Mouse (Mus musculus) forebrain, embryonic 13.5 days (tissue): ENCODE results near the gene Fam151a. TPM values are rescaled to one million over a fixed set of nuclear protein-coding genes. Genes with fewer than 3 reads are reported as not detected.

Experiments
- ATAC-seq: fragments of 200-750 bp; cut with Nextera tagmentation; 2 replicates; pipeline ENCODE4 v1.8.0; 2017
- H3K27ac ChIP-seq: fragments of 300-500 bp; sonication (generic); 2 replicates; pipeline ENCODE4 v1.5.1; 2015; ENCODE audit warnings: inconsistent platforms, mild to moderate bottlenecking, moderate library complexity
- H3K27me3 ChIP-seq: fragments of 300-500 bp; sonication (generic); 2 replicates; pipeline ENCODE4 v1.6.1; 2015; ENCODE audit warnings: mild to moderate bottlenecking, inconsistent platforms
- H3K36me3 ChIP-seq: fragments of 300-500 bp; sonication (generic); 2 replicates; pipeline ENCODE4 v1.6.1; 2015; ENCODE audit warnings: mild to moderate bottlenecking, inconsistent platforms; ENCODE audit not compliant: poor library complexity, severe bottlenecking
- H3K4me1 ChIP-seq: fragments of 300-500 bp; sonication (generic); 2 replicates; pipeline ENCODE4 v1.6.1; 2015; ENCODE audit warnings: inconsistent platforms
- H3K4me2 ChIP-seq: fragments of 300-500 bp; sonication (generic); 2 replicates; pipeline ENCODE4 v1.6.1; 2015; ENCODE audit warnings: inconsistent platforms, mild to moderate bottlenecking, moderate library complexity
- H3K4me3 ChIP-seq: fragments of 300-500 bp; sonication (generic); 2 replicates; pipeline ENCODE4 v1.5.1; 2015; ENCODE audit warnings: mild to moderate bottlenecking, inconsistent platforms
- H3K9ac ChIP-seq: fragments of 300-500 bp; sonication (generic); 2 replicates; pipeline ENCODE4 v1.6.1; 2015; ENCODE audit warnings: mild to moderate bottlenecking, inconsistent platforms
- H3K9me3 ChIP-seq: fragments of 300-500 bp; sonication (generic); replicated peaks from 2 replicates; pipeline ENCODE4 v1.6.1; 2016; ENCODE audit warnings: inconsistent platforms
- WGBS: fragments of 180-500 bp; shearing (Covaris S2); methylation state at CpG from one replicate; pipeline ENCODE4 v1.1.7; 2015; 5-methylcytosine and 5-hydroxymethylcytosine counted together
- polyA plus RNA-seq: library from polyadenylated mRNA; unstranded; fragments of >200 nt; fragmentation: Nextera tagmentation; extraction: Ambion mirVana; gene quantifications from 2 replicates; pipeline ENCODE4 v1.2.1, GENCODE M21; 2015

Gene Fam151a
- not detected in 2 replicates for polyA plus RNA-seq

DNA sequence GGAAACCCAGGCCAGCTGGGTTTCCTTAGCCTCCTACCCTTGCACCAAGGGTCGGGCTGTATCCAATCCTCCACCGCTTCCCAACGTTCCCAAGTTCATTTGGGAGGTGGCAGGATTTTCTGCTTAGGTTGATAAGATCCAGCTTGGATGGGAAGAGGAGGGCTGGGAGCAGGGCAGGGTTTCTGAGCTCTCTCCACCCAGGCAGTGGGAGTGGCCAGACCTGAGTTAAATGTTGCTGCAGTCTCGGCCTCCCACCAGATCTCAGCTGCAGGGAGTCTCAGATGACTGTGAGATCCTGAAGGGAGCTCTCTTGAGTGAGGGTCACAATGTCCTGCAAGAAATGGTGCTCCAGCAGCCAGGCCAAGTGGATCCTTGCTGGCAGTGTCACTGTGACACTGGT, at the start of gene Fam151a:
Fam151a (plus strand) TSS at position 254 of the 400 bp plus-strand sequence.
- 61% methylated on average over 4 of the region's 4 CpGs for WGBS
- no peaks in the 10 kb centered on the region for H3K36me3 ChIP-seq

DNA sequence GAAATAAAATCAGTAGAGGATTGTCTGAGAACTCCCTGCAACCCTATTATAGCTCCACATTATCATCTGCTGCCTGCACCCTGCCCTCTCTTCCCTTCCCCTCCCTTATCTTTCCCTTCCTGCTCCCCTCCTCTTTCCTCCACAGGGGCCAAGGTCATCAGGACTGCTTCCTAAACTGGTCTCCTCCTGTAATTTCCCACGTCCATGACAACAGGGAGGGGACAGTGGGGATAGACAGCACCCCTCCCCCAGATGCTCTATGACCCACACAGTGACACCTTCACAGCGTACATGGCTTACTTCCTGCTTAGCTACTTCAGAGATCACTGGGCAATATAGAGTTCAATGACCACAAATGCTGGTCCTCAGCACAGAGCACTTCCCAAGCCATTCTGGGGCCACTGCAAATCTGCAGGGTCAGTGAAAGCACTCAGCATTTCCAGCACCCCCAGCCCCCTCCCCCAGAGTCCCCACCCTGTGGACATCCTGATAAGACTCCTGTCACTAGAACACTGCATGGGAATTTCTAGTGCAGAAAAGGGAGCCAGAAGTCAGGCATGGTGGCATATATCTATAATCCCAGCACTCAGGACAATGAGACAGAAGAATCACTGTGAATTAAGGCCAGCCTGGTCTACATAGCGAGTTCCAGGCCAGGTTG, 44.9 kb upstream of the Fam151a start:
- ATAC-seq, result no peak
- no peaks in the 10 kb centered on the region for H3K4me1 ChIP-seq
- H3K9ac ChIP-seq, result no peak overlapping the region
- no peaks in the 10 kb centered on the region for H3K36me3 ChIP-seq
- peaks cover 3% of the 10 kb centered on the region for H3K27me3 ChIP-seq
- no peaks in the 10 kb centered on the region for H3K9me3 ChIP-seq
- H3K27ac ChIP-seq, result no peak overlapping the region
- H3K4me3 ChIP-seq, result no peak overlapping the region
- 55% methylated on average over 3 of the region's 3 CpGs for WGBS
- no peak overlapping the region for H3K4me2 ChIP-seq

More for the DNA sequence above, at the start of gene Fam151a:
- H3K4me2 ChIP-seq, result no peak within 1 kb of the TSS
- H3K9ac ChIP-seq, result no peak within 1 kb of the TSS
- ATAC-seq, result no peak
- no peak within 1 kb of the TSS for H3K27ac ChIP-seq
- H3K9me3 ChIP-seq, result no peaks in the 10 kb centered on the region
- H3K4me1 ChIP-seq, result no peaks in the 10 kb centered on the region
- no peaks in the 10 kb centered on the region for H3K27me3 ChIP-seq
- no peak within 1 kb of the TSS for H3K4me3 ChIP-seq

GRCm38 (mm10) chr4:106693841-106694430, 39.8 kb upstream of the Fam151a start:
- H3K4me3 ChIP-seq, result no peak overlapping the region
- no peaks in the 10 kb centered on the region for H3K9me3 ChIP-seq
- no peak overlapping the region for H3K9ac ChIP-seq
- no peak overlapping the region for H3K4me2 ChIP-seq
- no peak overlapping the region for H3K27ac ChIP-seq
- ATAC-seq, result no peak
- 82% methylated on average over 15 of the region's 15 CpGs for WGBS
- H3K36me3 ChIP-seq, result no peaks in the 10 kb centered on the region
- no peaks in the 10 kb centered on the region for H3K4me1 ChIP-seq
- no peaks in the 10 kb centered on the region; the same call in 1 of the 2 replicates for H3K27me3 ChIP-seq

- Histone ChIP-seq H3K4me2 (no peak overlapping the region), H3K36me3 (no peaks in the 10 kb centered on the region), H3K27me3 (no peaks in the 10 kb centered on the region), H3K4me3 (no peak overlapping the region), H3K9ac (no peak overlapping the region), H3K9me3 (no peaks in the 10 kb centered on the region), H3K4me1 (peaks cover 31% of the 10 kb centered on the region), H3K27ac (no peak overlapping the region; the same call in 1 of the 2 replicates)
- WGBS, result 25% methylated on average over 9 of the region's 9 CpGs
- ATAC-seq, result peak; percentile 20; the same call in 1 of the 2 replicates
Measured at GRCm38 (mm10) chr4:106699989-106700388, 33.7 kb upstream of the Fam151a start.

DNA sequence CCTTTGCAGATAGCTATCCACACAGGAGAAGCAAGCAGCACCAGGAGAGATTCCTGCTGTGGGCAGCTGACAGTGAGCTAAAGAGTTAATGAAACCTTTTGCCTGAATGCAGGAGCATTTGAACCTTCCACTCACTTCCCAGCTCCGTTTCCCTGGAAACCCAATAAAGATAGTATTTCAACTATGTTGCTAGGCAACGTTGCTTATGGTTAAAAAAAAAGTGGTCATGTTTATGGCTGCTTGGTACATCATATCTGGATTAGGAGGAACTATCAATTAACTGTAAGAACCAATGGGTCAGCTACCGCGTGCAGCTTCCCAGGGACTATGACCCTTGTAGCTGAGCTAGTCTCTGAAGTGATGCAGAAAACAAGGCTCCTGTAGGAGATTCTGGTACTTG, 32.9 kb upstream of the Fam151a start:
- Histone ChIP-seq H3K27me3 (no peaks in the 10 kb centered on the region), H3K36me3 (no peaks in the 10 kb centered on the region), H3K9ac (no peak overlapping the region), H3K27ac (peak overlapping the region; percentile 69), H3K4me2 (no peak overlapping the region), H3K9me3 (no peaks in the 10 kb centered on the region), H3K4me3 (no peak overlapping the region), H3K4me1 (peaks cover 39% of the 10 kb centered on the region)
- WGBS, result 55% methylated on average over 4 of the region's 4 CpGs
- ATAC-seq, result peak; percentile 31; the same call in 1 of the 2 replicates

DNA sequence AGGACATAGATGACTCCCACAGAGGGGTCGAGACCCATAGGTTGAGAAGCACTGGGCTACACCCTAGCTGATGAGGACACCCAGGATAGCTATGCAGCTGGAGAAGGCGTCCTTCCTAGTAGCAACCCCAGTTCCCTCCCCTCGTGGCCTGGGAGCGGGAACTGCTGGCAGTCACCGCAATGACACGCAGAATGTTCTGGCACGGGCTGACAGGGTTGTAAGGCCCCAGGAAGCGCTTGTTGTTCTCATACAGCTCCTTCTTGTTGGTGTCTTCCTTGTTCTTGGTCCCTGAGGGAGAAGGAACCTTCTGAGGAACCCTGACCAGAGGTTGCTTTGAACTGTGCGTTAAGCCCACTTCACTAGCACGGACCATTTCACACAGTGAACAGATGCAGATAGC, 29.7 kb upstream of the Fam151a start:
- Histone ChIP-seq H3K4me1 (peaks cover 39% of the 10 kb centered on the region), H3K4me2 (no peak overlapping the region), H3K4me3 (no peak overlapping the region), H3K27me3 (no peaks in the 10 kb centered on the region; the same call in 1 of the 2 replicates), H3K9me3 (no peaks in the 10 kb centered on the region), H3K27ac (peak overlapping the region; percentile 58; the same call in 1 of the 2 replicates), H3K9ac (no peak overlapping the region), H3K36me3 (no peaks in the 10 kb centered on the region)
- no peak for ATAC-seq
- 82% methylated on average over 10 of the region's 10 CpGs for WGBS

DNA sequence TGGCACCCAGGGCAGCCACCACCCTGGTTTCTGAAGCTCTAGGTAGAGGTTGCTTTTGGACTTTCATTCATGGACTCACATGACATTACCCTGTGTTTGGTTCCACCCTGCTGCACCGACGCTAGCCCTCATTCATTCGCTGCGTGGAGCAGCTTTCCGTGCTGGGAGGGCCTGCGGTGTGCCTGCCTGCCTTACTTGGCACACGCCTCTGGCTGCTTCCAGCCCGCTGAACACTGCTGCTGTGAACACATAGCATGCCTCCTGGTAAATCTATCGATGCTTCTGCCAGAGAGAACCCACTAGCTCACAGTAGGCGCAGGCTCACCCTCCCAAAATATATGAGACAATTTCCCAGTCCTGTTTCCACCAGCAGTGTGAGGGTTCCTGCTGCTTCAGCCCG, 29.3 kb upstream of the Fam151a start:
- Histone ChIP-seq H3K36me3 (no peaks in the 10 kb centered on the region), H3K27ac (peak overlapping the region; percentile 58), H3K27me3 (no peaks in the 10 kb centered on the region; the same call in 1 of the 2 replicates), H3K4me1 (peaks cover 39% of the 10 kb centered on the region), H3K4me3 (no peak overlapping the region), H3K9ac (no peak overlapping the region), H3K9me3 (no peaks in the 10 kb centered on the region), H3K4me2 (no peak overlapping the region)
- ATAC-seq, result peak; percentile 69
- 31% methylated on average over 11 of the region's 11 CpGs for WGBS

- ATAC-seq, result no peak
- Histone ChIP-seq H3K4me2 (no peak overlapping the region), H3K36me3 (no peaks in the 10 kb centered on the region), H3K9ac (peak overlapping the region; percentile 45), H3K27me3 (no peaks in the 10 kb centered on the region; the same call in 1 of the 2 replicates), H3K9me3 (no peaks in the 10 kb centered on the region), H3K4me3 (no peak overlapping the region), H3K27ac (peak overlapping the region; percentile 58), H3K4me1 (peaks cover 32% of the 10 kb centered on the region)
- WGBS, result 22% methylated on average over 8 of the region's 8 CpGs
Measured at GRCm38 (mm10) chr4:106705096-106705665, 28.5 kb upstream of the Fam151a start.

GRCm38 (mm10) chr4:106707957-106708356, 25.7 kb upstream of the Fam151a start:
- 39% methylated on average over 5 of the region's 5 CpGs for WGBS
- H3K27ac ChIP-seq, result no peak overlapping the region
- H3K9me3 ChIP-seq, result no peaks in the 10 kb centered on the region
- H3K9ac ChIP-seq, result no peak overlapping the region
- ATAC-seq, result 0 out of 2 replicates have a peak, but pooled peaks have one; percentile 4
- H3K36me3 ChIP-seq, result no peaks in the 10 kb centered on the region
- peaks cover 20% of the 10 kb centered on the region for H3K4me1 ChIP-seq
- no peak overlapping the region for H3K4me3 ChIP-seq
- no peak overlapping the region for H3K4me2 ChIP-seq
- H3K27me3 ChIP-seq, result peaks cover 3% of the 10 kb centered on the region; the same call in 1 of the 2 replicates

DNA sequence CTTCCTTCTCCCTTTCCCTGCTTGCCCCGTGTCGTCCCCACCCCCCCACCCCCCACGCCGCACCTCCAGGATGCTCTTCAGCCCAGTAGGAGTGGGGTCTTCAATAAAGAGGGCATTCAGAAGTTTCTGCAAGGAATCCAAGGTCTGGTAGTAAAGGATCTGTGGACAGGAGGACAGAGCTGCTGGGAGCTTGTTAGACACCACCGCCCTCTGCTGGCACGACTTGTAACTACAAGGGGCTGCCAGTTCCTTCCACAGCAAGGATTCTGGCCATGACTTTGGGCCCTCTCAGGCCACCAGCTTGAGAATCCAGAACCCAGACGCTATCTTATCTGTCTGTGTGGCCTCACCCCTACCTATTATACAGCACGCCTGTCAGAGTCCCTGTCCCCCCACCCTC, 25.3 kb upstream of the Fam151a start:
- Histone ChIP-seq H3K27ac (no peak overlapping the region), H3K27me3 (peaks cover 3% of the 10 kb centered on the region; the same call in 1 of the 2 replicates), H3K4me3 (no peak overlapping the region), H3K9ac (no peak overlapping the region), H3K4me2 (no peak overlapping the region), H3K4me1 (peaks cover 20% of the 10 kb centered on the region), H3K36me3 (no peaks in the 10 kb centered on the region), H3K9me3 (no peaks in the 10 kb centered on the region)
- WGBS, result 5% methylated on average over 8 of the region's 8 CpGs
- peak; percentile 37 for ATAC-seq

DNA sequence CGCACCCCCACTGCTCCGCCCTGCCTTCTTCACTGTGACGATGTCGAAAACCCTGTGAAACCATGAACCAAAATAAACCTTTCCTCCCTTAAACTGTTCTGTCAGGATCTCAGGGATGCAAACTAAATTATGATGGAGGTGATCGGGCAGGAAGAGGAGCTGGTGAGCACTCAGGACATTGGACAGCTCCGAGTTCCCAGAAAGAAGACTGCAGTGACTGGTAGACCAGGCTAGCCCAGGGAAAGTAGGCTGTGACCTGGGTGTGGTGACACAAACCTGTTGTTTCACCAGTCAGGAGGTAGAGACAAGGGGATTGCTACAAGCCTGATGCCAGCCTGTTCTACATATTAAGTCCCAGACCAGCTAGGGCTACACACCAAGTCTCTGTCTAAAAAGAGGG, 20.1 kb upstream of the Fam151a start:
- WGBS, result 93% methylated on average over 6 of the region's 6 CpGs
- H3K27me3 ChIP-seq, result 0 out of 2 replicates have a peak, but pooled peaks cover 3% of the 10 kb centered on the region
- ATAC-seq, result no peak
- H3K4me2 ChIP-seq, result no peak overlapping the region
- no peaks in the 10 kb centered on the region for H3K36me3 ChIP-seq
- H3K9ac ChIP-seq, result no peak overlapping the region
- H3K4me1 ChIP-seq, result no peaks in the 10 kb centered on the region
- H3K9me3 ChIP-seq, result no peaks in the 10 kb centered on the region
- H3K4me3 ChIP-seq, result no peak overlapping the region
- H3K27ac ChIP-seq, result no peak overlapping the region

- no peaks in the 10 kb centered on the region for H3K4me1 ChIP-seq
- H3K27ac ChIP-seq, result no peak overlapping the region
- H3K4me2 ChIP-seq, result no peak overlapping the region
- H3K9ac ChIP-seq, result no peak overlapping the region
- WGBS, result 70% methylated on average over 4 of the region's 4 CpGs
- no peak overlapping the region for H3K4me3 ChIP-seq
- no peaks in the 10 kb centered on the region for H3K9me3 ChIP-seq
- ATAC-seq, result no peak
- H3K27me3 ChIP-seq, result no peaks in the 10 kb centered on the region
- H3K36me3 ChIP-seq, result no peaks in the 10 kb centered on the region
Measured at GRCm38 (mm10) chr4:106720631-106721030, 13.1 kb upstream of the Fam151a start.
